Mouse (Mus musculus) heart, embryonic 14.5 days (tissue): ENCODE measurements around the gene S100a11. TPM values are rescaled to one million over a fixed set of nuclear protein-coding genes. Genes with fewer than 3 reads are reported as not detected.
A peak's percentile ranks its signal among the peaks of the same experiment; 100 is the strongest.

Experiments used
- ATAC-seq: fragments of 200-750 bp; cut with Nextera tagmentation; 2 replicates; pipeline ENCODE4 v1.8.0; 2017; ENCODE audit warnings: low read depth, moderate TSS enrichment; ENCODE audit not compliant: insufficient number of reproducible peaks, insufficient read depth, low FRiP score
- H3K27ac ChIP-seq, 2 experiments: fragments of 200-500 bp in 1 of 2; fragments of 300-500 bp in 1 of 2; sonication (generic) in 1 of 2; replicated peaks in 1 of 2; 2 replicates each; pipeline ENCODE4 v1.5.1; 2012 to 2014; ENCODE audit warnings: low read depth in 2 of 2, low read length in 2 of 2, control low read depth in 1 of 2, mild to moderate bottlenecking in 1 of 2, mixed read lengths in 1 of 2; ENCODE audit not compliant: control insufficient read depth in 1 of 2, insufficient read depth in 1 of 2
- H3K27me3 ChIP-seq: fragments of 300-500 bp; sonication (generic); 2 replicates; pipeline ENCODE4 v1.6.1; 2014; ENCODE audit warnings: mild to moderate bottlenecking, low read length, control low read depth; ENCODE audit not compliant: control insufficient read depth, insufficient read depth
- H3K36me3 ChIP-seq: fragments of 300-500 bp; sonication (generic); 2 replicates; pipeline ENCODE4 v1.6.1; 2014; ENCODE audit warnings: mild to moderate bottlenecking, control low read depth, low read length, mixed read lengths; ENCODE audit not compliant: control insufficient read depth, insufficient read depth
- H3K4me1 ChIP-seq, 2 experiments: fragments of 200-500 bp in 1 of 2; fragments of 300-500 bp in 1 of 2; sonication (generic) in 1 of 2; 2 replicates each; pipeline ENCODE4 v1.6.1; 2012 to 2014; ENCODE audit warnings: low read length in 2 of 2, control low read depth in 1 of 2, mixed read lengths in 1 of 2; ENCODE audit not compliant: control insufficient read depth in 2 of 2, insufficient read depth in 2 of 2
- H3K4me2 ChIP-seq: fragments of 300-500 bp; sonication (generic); 2 replicates; pipeline ENCODE4 v1.6.1; 2014; ENCODE audit warnings: mild to moderate bottlenecking, low read length
- H3K4me3 ChIP-seq, 2 experiments: fragments of 200-500 bp in 1 of 2; fragments of 300-500 bp in 1 of 2; sonication (generic) in 1 of 2; 2 replicates each; pipeline ENCODE4 v1.5.1; 2012 to 2014; ENCODE audit warnings: low read length in 2 of 2, mild to moderate bottlenecking in 2 of 2, control low read depth in 1 of 2, low read depth in 1 of 2, moderate library complexity in 1 of 2; ENCODE audit not compliant: control insufficient read depth in 1 of 2, insufficient read depth in 1 of 2
- H3K9ac ChIP-seq: fragments of 300-500 bp; sonication (generic); 2 replicates; pipeline ENCODE4 v1.6.1; 2014; ENCODE audit warnings: mild to moderate bottlenecking, low read length
- H3K9me3 ChIP-seq: fragments of 300-500 bp; sonication (generic); 2 replicates; pipeline ENCODE4 v1.6.1; 2016; ENCODE audit warnings: low read length, control low read depth; ENCODE audit not compliant: control insufficient read depth
- WGBS: fragments of 180-500 bp; shearing (Covaris S2); extraction: QIAGEN DNeasy Blood & Tissue Kit; methylation state at CpG from one replicate; pipeline ENCODE4 v1.1.7; 2014; 5-methylcytosine and 5-hydroxymethylcytosine counted together
- polyA plus RNA-seq: library from polyadenylated mRNA; unstranded; fragments of >200 nt; fragmentation: Nextera tagmentation; extraction: Ambion mirVana; gene quantifications from 2 replicates; pipeline ENCODE4 v1.2.1, GENCODE M21; 2014

S100a11 gene
- polyA plus RNA-seq, 1 experiment from 2014 or later, result 961 TPM

DNA sequence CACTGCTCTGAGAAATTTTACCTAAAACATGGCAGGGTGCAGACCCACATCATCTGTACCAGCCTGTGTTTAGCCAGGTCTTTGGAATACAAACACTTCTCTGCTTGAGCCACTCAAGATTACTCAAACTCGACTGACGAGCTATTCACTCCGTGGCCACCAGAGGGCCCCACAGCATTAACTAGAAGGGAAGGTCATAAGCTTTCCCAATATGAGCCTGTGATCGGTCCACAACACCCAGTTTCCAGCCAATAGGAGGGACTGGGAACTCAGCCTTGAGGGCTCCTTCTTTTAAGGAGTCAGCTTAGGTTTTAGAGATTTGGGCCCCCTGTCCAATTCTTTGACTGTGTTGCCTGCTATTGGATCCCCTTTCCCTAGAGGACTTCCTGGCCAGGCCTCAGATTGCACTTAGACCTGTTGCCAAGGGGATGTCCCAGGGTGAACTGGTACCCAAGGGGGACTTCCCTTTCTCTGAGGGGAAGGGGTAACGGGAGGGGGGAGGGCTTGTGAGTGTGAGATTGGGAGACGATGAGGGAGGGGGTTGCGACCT lies 26.9 kb downstream of the S100a11 start:
- H3K9ac ChIP-seq, result no peak overlapping the region
- no peak overlapping the region for H3K27ac ChIP-seq
- no peak overlapping the region for H3K4me3 ChIP-seq
- H3K4me1 ChIP-seq, result no peaks in the 10 kb centered on the region
- H3K4me2 ChIP-seq, result no peak overlapping the region
- no peaks in the 10 kb centered on the region for H3K9me3 ChIP-seq
- H3K36me3 ChIP-seq, result no peaks in the 10 kb centered on the region
- WGBS, result 27% methylated on average over 7 of the region's 7 CpGs
- H3K27me3 ChIP-seq, result no peaks in the 10 kb centered on the region
- ATAC-seq, result no peak

DNA sequence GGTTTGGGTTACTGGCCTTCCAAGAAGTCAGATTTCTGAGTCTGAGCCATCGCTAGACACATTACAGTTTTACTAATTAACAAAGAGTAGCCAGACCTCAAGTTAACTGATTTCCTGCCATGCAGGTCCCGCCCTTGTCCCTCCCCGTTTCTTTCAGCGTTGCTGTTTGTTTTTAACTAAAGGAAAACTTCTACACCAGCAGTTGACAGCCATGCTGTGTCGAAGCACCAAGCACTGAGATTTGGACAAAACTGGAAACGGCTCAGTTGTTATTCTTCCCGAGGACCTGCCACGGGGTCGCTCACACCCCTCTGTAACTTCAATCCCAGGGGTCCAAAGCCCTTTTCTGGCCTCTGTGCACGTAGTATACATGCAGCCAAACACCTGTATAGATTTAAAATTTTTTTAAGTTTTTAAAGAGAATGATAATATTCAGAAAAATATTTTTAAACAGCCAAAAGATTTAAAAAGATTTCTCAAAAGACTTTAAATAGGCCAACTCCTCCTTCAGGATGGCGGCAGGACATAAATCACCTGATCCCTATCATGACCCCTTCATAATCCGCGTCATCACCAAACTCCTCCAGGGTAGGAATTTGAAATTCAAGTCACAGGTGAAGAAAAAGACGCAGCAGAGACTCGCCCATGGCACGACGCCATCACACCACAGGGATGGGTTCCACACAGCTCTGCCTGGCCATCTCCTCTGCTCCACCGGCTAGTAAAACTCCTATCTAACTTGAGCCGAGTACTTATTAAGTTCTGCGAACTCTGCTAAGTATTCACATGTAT lies 27.7 kb downstream of the S100a11 start:
- WGBS, result 73% methylated on average over 20 of the region's 20 CpGs
- H3K27me3 ChIP-seq, result no peaks in the 10 kb centered on the region
- no peak for ATAC-seq

GRCm38 (mm10) chr3:93548541-93549266 lies 28.4 kb downstream of the S100a11 start:
- WGBS, result 61% methylated on average over 6 of the region's 6 CpGs
- H3K27ac ChIP-seq, result no peak overlapping the region
- no peaks in the 10 kb centered on the region for H3K9me3 ChIP-seq
- ATAC-seq, result no peak
- no peak overlapping the region for H3K9ac ChIP-seq
- no peaks in the 10 kb centered on the region for H3K27me3 ChIP-seq
- H3K4me1 ChIP-seq, result no peaks in the 10 kb centered on the region
- H3K4me2 ChIP-seq, result no peak overlapping the region
- H3K36me3 ChIP-seq, result no peaks in the 10 kb centered on the region
- no peak overlapping the region for H3K4me3 ChIP-seq

More for the DNA sequence above, 27.7 kb downstream of the S100a11 start:
- Histone ChIP-seq H3K36me3 (no peaks in the 10 kb centered on the region), H3K27ac (no peak overlapping the region), H3K4me1 (no peaks in the 10 kb centered on the region), H3K9ac (no peak overlapping the region), H3K9me3 (no peaks in the 10 kb centered on the region), H3K4me2 (no peak overlapping the region), H3K4me3 (no peak overlapping the region)

GRCm38 (mm10) chr3:93549986-93550385 lies 29.7 kb downstream of the S100a11 start:
- H3K36me3 ChIP-seq, result no peaks in the 10 kb centered on the region
- WGBS, result 51% methylated on average over 4 of the region's 4 CpGs
- H3K4me2 ChIP-seq, result no peak overlapping the region
- peaks cover 3 to 6% of the 10 kb centered on the region in 2 experiments; a peak in 3 of 4 replicates for H3K4me1 ChIP-seq
- H3K27me3 ChIP-seq, result no peaks in the 10 kb centered on the region
- peak; percentile 22; the same call in 1 of the 2 replicates for ATAC-seq
- no peak overlapping the region for H3K9ac ChIP-seq
- no peak overlapping the region; a peak in 1 of 4 replicates for H3K27ac ChIP-seq
- no peaks in the 10 kb centered on the region for H3K9me3 ChIP-seq
- H3K4me3 ChIP-seq, result no peak overlapping the region

DNA sequence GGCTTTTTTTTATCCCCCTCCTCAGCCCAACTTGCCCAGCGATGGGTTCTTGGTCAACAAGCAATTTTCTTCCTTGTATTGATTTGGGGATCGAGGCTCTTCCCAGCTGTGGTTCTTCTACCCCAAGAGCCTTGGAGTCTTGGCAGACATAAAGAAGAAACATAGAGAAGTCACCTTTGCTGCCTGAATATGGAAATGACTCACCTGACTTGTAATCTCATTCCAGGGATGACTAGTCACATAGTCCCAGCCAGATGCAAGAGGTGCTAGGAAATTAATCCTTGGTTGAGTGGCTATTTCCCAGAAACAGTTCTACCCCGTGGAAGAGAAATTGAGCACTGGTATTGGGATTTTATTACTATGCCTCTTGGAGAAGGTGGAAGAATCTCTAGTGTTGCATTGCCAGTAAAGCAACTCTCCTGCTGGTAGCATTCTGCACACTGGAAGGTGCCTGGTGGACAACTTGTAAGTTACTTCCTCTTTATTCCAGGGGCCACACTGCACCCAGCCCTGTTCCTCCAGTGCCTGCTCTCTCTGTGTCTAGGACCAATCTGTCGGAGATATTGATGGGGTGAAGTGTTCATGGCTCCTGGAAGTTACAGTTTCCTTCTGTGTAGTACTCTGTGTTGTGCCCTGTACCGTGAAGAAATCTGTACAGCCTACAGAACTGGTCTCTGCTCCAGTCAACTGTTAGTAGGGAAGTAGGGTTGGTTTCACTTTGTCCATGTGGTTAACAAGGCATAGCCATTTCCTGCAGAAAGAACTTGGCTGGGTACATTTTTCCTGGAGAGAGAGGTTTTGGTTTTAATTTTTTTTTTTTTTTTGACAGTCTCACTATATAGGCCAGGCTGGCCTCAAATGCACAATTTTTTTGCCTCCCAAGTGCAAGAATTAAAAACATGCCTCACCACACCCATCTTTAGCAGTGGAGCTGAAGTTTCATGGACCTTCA lies 31.9 kb downstream of the S100a11 start:
- Histone ChIP-seq H3K9me3 (no peaks in the 10 kb centered on the region), H3K27me3 (no peaks in the 10 kb centered on the region), H3K9ac (no peak overlapping the region), H3K4me2 (no peak overlapping the region), H3K36me3 (no peaks in the 10 kb centered on the region), H3K4me1 (peaks cover 4 to 21% of the 10 kb centered on the region in 2 experiments; a peak in 3 of 4 replicates), H3K27ac (no peak overlapping the region), H3K4me3 (no peak overlapping the region)
- ATAC-seq, result no peak
- WGBS, result 78% methylated on average over 5 of the region's 5 CpGs

DNA sequence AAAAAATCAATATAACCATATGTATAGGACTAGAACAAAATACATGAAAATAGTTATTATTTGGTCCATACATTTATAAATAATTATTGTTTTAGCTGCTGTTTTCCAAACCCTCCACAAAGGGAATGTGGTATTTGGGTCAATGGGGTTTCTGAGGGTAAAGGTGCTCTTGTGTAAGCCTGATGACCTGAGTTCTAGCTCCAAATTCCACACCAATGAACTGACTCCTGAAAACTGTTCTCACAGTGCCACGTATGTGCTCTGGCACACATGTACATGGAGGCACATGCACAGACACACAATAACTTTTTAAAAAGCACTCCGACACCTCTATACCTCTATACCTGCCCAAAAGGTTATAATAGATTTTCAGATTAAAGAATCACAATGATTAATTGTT lies 33.0 kb downstream of the S100a11 start:
- WGBS, result 93% methylated on average over 2 of the region's 2 CpGs
- H3K9me3 ChIP-seq, result no peaks in the 10 kb centered on the region
- H3K4me2 ChIP-seq, result no peak overlapping the region
- H3K9ac ChIP-seq, result no peak overlapping the region
- no peak overlapping the region for H3K27ac ChIP-seq
- no peak for ATAC-seq
- H3K36me3 ChIP-seq, result no peaks in the 10 kb centered on the region
- peaks cover 7 to 30% of the 10 kb centered on the region in 2 experiments; a peak in 3 of 4 replicates for H3K4me1 ChIP-seq
- H3K27me3 ChIP-seq, result no peaks in the 10 kb centered on the region
- H3K4me3 ChIP-seq, result no peak overlapping the region
